Mouse (Mus musculus): Measurements from ENCODE around the gene Podxl. TPM values are rescaled to one million over a fixed set of nuclear protein-coding genes. Genes with fewer than 3 reads are reported as not detected.

Gene Podxl
- polyA plus RNA-seq, 1 experiment from 2014 or later = 20.8 TPM

DNA sequence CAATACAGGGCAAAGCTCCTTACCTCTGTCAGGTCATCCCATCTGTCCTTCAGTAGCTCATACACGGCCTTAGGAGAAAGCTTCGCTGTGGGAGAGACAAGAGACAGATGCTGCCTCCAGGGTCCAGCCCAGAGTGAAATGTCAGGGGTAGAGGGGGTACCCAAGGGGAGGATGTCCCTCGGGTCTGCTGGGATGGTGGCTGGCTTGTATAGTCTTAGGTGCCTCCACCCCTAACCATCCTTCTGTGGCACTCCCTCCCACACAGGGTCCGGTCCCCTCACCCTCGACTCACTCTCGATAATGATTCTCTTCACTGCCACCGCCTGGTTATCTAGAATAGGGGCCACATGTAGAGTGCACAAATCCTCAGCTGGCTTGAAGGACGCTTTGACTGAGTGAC is 39.1 kb downstream of the Podxl start:
- Histone ChIP-seq H3K27ac (ENCODE audit: low read length) (no peak overlapping the region), H3K27me3 (ENCODE audit: control insufficient read depth, insufficient read depth, low read length) (no peaks in the 10 kb centered on the region), H3K4me1 (ENCODE audit: control insufficient read depth, insufficient read depth, low read length) (no peaks in the 10 kb centered on the region), H3K9me3 (ENCODE audit: control insufficient read depth, low read depth, low read length) (no peaks in the 10 kb centered on the region), H3K4me2 (replicated peaks; ENCODE audit: low read depth, low read length) (no peak overlapping the region), H3K9ac (replicated peaks; ENCODE audit: low read depth, low read length) (no peak overlapping the region), H3K36me3 (ENCODE audit: control insufficient read depth, insufficient read depth, low read length) (no peaks in the 10 kb centered on the region), H3K4me3 (ENCODE audit: low read depth, low read length) (no peak overlapping the region)
- ATAC-seq (ENCODE audit: insufficient number of reproducible peaks, insufficient read depth, low FRiP score, low read depth) = no peak
- 83% methylated on average over 8 of the region's 8 CpGs for WGBS

DNA sequence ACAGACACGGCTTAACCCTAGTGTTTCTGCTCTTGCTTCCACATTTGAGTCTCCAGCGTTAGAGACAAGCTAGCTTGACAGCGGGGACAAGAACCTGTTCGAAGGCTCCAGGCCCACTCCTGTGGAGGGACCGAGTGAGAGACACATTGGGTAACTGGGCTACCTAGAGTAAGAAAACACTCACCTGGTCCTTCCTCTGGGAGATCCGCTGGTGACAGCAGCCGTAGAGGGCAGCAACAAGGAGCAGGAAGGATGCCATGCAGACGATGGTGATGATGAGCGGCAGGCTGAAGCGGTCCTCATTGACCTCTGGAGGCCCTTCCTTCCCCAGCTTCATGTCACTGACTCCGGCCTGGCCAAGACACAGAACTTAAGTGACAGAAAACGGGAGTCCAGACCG is 39.7 kb downstream of the Podxl start:
- ATAC-seq (ENCODE audit: insufficient number of reproducible peaks, insufficient read depth, low FRiP score, low read depth) = no peak
- H3K27ac ChIP-seq (ENCODE audit: low read length) = no peak overlapping the region
- no peaks in the 10 kb centered on the region for H3K9me3 ChIP-seq (ENCODE audit: control insufficient read depth, low read depth, low read length)
- no peaks in the 10 kb centered on the region for H3K4me1 ChIP-seq (ENCODE audit: control insufficient read depth, insufficient read depth, low read length)
- no peak overlapping the region for H3K9ac ChIP-seq (replicated peaks; ENCODE audit: low read depth, low read length)
- no peaks in the 10 kb centered on the region for H3K27me3 ChIP-seq (ENCODE audit: control insufficient read depth, insufficient read depth, low read length)
- H3K4me3 ChIP-seq (ENCODE audit: low read depth, low read length) = no peak overlapping the region
- H3K4me2 ChIP-seq (replicated peaks; ENCODE audit: low read depth, low read length) = no peak overlapping the region
- H3K36me3 ChIP-seq (ENCODE audit: control insufficient read depth, insufficient read depth, low read length) = no peaks in the 10 kb centered on the region
- WGBS = 91% methylated on average over 13 of the region's 13 CpGs

GRCm38 (mm10) chr6:31523657-31524056 is 40.1 kb downstream of the Podxl start:
- ATAC-seq (ENCODE audit: insufficient number of reproducible peaks, insufficient read depth, low FRiP score, low read depth) = no peak
- no peaks in the 10 kb centered on the region for H3K4me1 ChIP-seq (ENCODE audit: control insufficient read depth, insufficient read depth, low read length)
- WGBS = 92% methylated on average over 4 of the region's 4 CpGs
- H3K27me3 ChIP-seq (ENCODE audit: control insufficient read depth, insufficient read depth, low read length) = no peaks in the 10 kb centered on the region
- no peak overlapping the region for H3K9ac ChIP-seq (replicated peaks; ENCODE audit: low read depth, low read length)
- no peaks in the 10 kb centered on the region for H3K36me3 ChIP-seq (ENCODE audit: control insufficient read depth, insufficient read depth, low read length)
- no peaks in the 10 kb centered on the region for H3K9me3 ChIP-seq (ENCODE audit: control insufficient read depth, low read depth, low read length)
- no peak overlapping the region for H3K27ac ChIP-seq (ENCODE audit: low read length)
- no peak overlapping the region for H3K4me2 ChIP-seq (replicated peaks; ENCODE audit: low read depth, low read length)
- H3K4me3 ChIP-seq (ENCODE audit: low read depth, low read length) = no peak overlapping the region

DNA sequence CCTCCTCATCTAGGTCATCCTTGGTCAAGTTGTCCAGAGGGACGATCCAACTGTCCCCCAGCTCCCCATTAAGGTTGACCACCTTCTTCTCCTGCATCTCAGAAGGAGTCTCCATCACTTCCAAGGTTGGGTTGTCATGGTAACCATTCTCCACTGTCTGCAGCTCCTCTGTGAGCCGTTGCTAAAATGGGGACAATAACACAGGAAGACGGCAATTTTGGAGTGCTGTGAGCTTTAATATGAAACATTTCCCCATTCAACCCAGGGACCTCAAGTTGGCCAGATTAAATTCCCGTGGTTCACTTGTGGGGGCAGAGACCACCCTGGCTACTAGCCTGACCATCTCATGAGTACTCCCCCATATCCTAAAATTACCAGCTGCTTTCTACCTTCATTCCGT is 40.7 kb downstream of the Podxl start:
- Histone ChIP-seq H3K36me3 (ENCODE audit: control insufficient read depth, insufficient read depth, low read length) (no peaks in the 10 kb centered on the region), H3K9ac (replicated peaks; ENCODE audit: low read depth, low read length) (no peak overlapping the region), H3K4me1 (ENCODE audit: control insufficient read depth, insufficient read depth, low read length) (no peaks in the 10 kb centered on the region), H3K27me3 (ENCODE audit: control insufficient read depth, insufficient read depth, low read length) (no peaks in the 10 kb centered on the region), H3K4me2 (replicated peaks; ENCODE audit: low read depth, low read length) (no peak overlapping the region), H3K4me3 (ENCODE audit: low read depth, low read length) (no peak overlapping the region), H3K9me3 (ENCODE audit: control insufficient read depth, low read depth, low read length) (no peaks in the 10 kb centered on the region), H3K27ac (ENCODE audit: low read length) (no peak overlapping the region)
- ATAC-seq (ENCODE audit: insufficient number of reproducible peaks, insufficient read depth, low FRiP score, low read depth) = no peak
- WGBS = 81% methylated on average over 5 of the region's 5 CpGs

DNA sequence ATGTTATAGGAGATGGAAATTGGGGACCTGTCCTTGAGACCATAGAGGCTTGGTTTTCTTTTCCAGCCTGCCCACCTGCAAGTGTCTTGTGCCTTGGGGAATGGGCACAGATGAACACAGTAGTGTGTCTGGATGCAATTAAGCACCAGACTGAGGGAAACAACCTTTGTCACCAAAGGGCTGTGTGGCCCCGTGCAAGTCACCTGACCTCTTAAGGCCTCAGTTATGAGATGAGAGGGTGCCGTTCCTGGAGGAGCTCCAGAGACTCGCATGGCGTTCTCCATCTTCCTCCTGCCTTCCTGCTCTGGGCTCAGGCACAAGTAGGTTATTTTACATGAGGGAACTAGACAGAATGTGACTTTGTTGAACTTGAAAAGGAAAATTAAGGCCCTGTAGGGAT is 41.3 kb downstream of the Podxl start:
- H3K27ac ChIP-seq (ENCODE audit: low read length) = no peak overlapping the region
- no peak overlapping the region for H3K4me2 ChIP-seq (replicated peaks; ENCODE audit: low read depth, low read length)
- no peaks in the 10 kb centered on the region for H3K27me3 ChIP-seq (ENCODE audit: control insufficient read depth, insufficient read depth, low read length)
- no peak for ATAC-seq (ENCODE audit: insufficient number of reproducible peaks, insufficient read depth, low FRiP score, low read depth)
- no peaks in the 10 kb centered on the region for H3K4me1 ChIP-seq (ENCODE audit: control insufficient read depth, insufficient read depth, low read length)
- no peak overlapping the region for H3K9ac ChIP-seq (replicated peaks; ENCODE audit: low read depth, low read length)
- H3K4me3 ChIP-seq (ENCODE audit: low read depth, low read length) = no peak overlapping the region
- H3K36me3 ChIP-seq (ENCODE audit: control insufficient read depth, insufficient read depth, low read length) = no peaks in the 10 kb centered on the region
- 86% methylated on average over 4 of the region's 4 CpGs for WGBS
- no peaks in the 10 kb centered on the region for H3K9me3 ChIP-seq (ENCODE audit: control insufficient read depth, low read depth, low read length)

- no peaks in the 10 kb centered on the region for H3K9me3 ChIP-seq (ENCODE audit: control insufficient read depth, low read depth, low read length)
- H3K36me3 ChIP-seq (ENCODE audit: control insufficient read depth, insufficient read depth, low read length) = no peaks in the 10 kb centered on the region
- no peaks in the 10 kb centered on the region for H3K27me3 ChIP-seq (ENCODE audit: control insufficient read depth, insufficient read depth, low read length)
- H3K27ac ChIP-seq (ENCODE audit: low read length) = no peak overlapping the region
- H3K4me3 ChIP-seq (ENCODE audit: low read depth, low read length) = no peak overlapping the region
- 87% methylated on average over 8 of the region's 8 CpGs for WGBS
- no peak overlapping the region for H3K4me2 ChIP-seq (replicated peaks; ENCODE audit: low read depth, low read length)
- no peaks in the 10 kb centered on the region for H3K4me1 ChIP-seq (ENCODE audit: control insufficient read depth, insufficient read depth, low read length)
- H3K9ac ChIP-seq (replicated peaks; ENCODE audit: low read depth, low read length) = no peak overlapping the region
- no peak for ATAC-seq (ENCODE audit: insufficient number of reproducible peaks, insufficient read depth, low FRiP score, low read depth)
Measured at GRCm38 (mm10) chr6:31521491-31522355, 42.1 kb downstream of the Podxl start.

GRCm38 (mm10) chr6:31520486-31521215 is 43.1 kb downstream of the Podxl start:
- 77% methylated on average over 7 of the region's 7 CpGs for WGBS
- H3K9ac ChIP-seq (replicated peaks; ENCODE audit: low read depth, low read length) = no peak overlapping the region
- H3K4me3 ChIP-seq (ENCODE audit: low read depth, low read length) = no peak overlapping the region
- H3K4me1 ChIP-seq (ENCODE audit: control insufficient read depth, insufficient read depth, low read length) = no peaks in the 10 kb centered on the region
- no peaks in the 10 kb centered on the region for H3K36me3 ChIP-seq (ENCODE audit: control insufficient read depth, insufficient read depth, low read length)
- H3K4me2 ChIP-seq (replicated peaks; ENCODE audit: low read depth, low read length) = no peak overlapping the region
- no peaks in the 10 kb centered on the region for H3K27me3 ChIP-seq (ENCODE audit: control insufficient read depth, insufficient read depth, low read length)
- no peak overlapping the region for H3K27ac ChIP-seq (ENCODE audit: low read length)
- no peak for ATAC-seq (ENCODE audit: insufficient number of reproducible peaks, insufficient read depth, low FRiP score, low read depth)
- no peaks in the 10 kb centered on the region for H3K9me3 ChIP-seq (ENCODE audit: control insufficient read depth, low read depth, low read length)

GRCm38 (mm10) chr6:31519001-31519471 is 44.7 kb downstream of the Podxl start:
- no peaks in the 10 kb centered on the region for H3K27me3 ChIP-seq (ENCODE audit: control insufficient read depth, insufficient read depth, low read length)
- no peaks in the 10 kb centered on the region for H3K9me3 ChIP-seq (ENCODE audit: control insufficient read depth, low read depth, low read length)
- no peak overlapping the region for H3K4me2 ChIP-seq (replicated peaks; ENCODE audit: low read depth, low read length)
- H3K4me1 ChIP-seq (ENCODE audit: control insufficient read depth, insufficient read depth, low read length) = no peaks in the 10 kb centered on the region
- no peak overlapping the region for H3K27ac ChIP-seq (ENCODE audit: low read length)
- no peaks in the 10 kb centered on the region for H3K36me3 ChIP-seq (ENCODE audit: control insufficient read depth, insufficient read depth, low read length)
- no peak; the same call in 1 of the 2 replicates for ATAC-seq (ENCODE audit: insufficient number of reproducible peaks, insufficient read depth, low FRiP score, low read depth)
- H3K9ac ChIP-seq (replicated peaks; ENCODE audit: low read depth, low read length) = no peak overlapping the region
- 64% methylated on average over 8 of the region's 8 CpGs for WGBS
- no peak overlapping the region for H3K4me3 ChIP-seq (ENCODE audit: low read depth, low read length)
